Mouse (Mus musculus) gastrocnemius, postnatal 36 days (tissue): Measurements from ENCODE around the gene Slc22a20. TPM values are rescaled to one million over a fixed set of nuclear protein-coding genes. Genes with fewer than 3 reads are reported as not detected.

Source experiments
- DNase-seq, 2 experiments: peaks; one replicate each; pipeline ENCODE4 v3.0.0; 2022
- intact Hi-C: fragments of 180-260 bp; cut with DNase I; formaldehyde crosslinking; loops from one replicate; pipeline ENCODE4 v1.15.1; 2025
- long read RNA-seq, 2 experiments: library from polyadenylated mRNA; stranded (forward); transcript quantifications; one replicate each; pipeline ENCODE4 v2.0.0; 2021
- total RNA-seq, 2 experiments: library from RNA; stranded (reverse); gene quantifications; 2 replicates each; pipeline ENCODE4 v1.2.3; 2021

The Slc22a20 gene
- total RNA-seq = not detected
- long read RNA-seq, experiment 1 = 0 reads
- long read RNA-seq, experiment 2, partial matches to known transcripts = 0 of 1 reads
- long read RNA-seq, experiment 2, other reads (novel, unspliced or antisense) = 1 of 1 reads

- intact Hi-C loops = no loop called here
- no peak for DNase-seq
Measured at GRCm38 (mm10) chr19:5986043-5986442, at the start of gene Slc22a20. Gene Slc22a20 (minus strand): TSS chr19:5986143.

DNA sequence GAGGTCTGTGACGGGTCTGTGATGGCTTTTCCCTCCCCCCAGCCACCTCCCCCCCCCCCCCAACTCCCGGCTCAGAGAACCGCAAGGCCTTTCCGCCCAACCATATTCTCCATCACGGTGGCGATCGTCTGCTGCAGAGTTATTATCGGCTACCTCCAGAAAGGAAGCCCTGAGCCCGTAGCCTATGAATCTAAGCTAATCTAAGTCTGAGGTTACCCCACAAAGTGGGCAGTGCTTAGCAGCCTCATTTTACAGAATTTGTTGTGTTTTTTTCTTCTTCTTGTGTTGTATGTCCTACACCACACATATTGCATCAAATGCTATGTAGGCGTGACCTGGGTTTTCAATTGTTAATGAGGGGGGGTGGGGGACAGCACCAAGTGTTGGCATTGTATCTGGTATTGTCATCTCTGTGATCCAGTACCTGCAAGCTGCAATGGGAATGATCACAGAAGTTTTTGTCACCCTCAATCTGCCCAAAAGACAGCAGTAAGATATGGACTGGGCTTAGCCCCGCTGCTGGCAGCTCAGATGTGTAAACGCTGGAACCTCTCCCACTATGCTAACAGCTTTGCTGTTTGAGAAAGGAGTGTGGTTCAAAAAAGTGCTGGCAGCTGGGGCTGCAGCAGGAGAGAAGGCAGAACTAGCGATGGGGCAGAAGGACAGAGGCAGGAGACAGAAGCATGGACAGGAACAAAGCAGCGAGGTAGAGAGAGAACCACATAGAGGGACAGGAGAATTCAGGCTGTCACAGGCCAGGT, 44.8 kb upstream of the Slc22a20 start:
- intact Hi-C loops = no loop called here
- DNase-seq = no peak

DNA sequence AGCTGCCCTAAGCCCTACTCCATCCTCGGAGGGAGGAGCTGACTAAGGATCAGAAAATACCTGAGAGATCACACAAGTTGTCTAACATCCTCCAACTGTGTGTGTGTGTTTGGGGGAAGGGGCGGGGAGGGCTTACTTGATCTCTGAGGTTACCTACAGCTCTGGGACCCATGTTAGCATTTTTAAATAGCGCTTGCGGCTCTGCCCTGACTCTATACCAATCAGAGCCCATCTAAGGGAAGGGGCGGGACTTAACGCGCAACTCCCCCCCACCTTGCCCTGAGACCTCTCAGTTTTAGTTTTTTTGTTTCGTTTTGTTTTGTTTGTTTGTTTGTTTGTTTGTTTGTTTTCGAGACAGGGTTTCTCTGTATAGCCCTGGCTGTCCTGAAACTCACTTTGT, 43.5 kb upstream of the Slc22a20 start:
- DNase-seq = no peak
- intact Hi-C loops = no loop called here

DNA sequence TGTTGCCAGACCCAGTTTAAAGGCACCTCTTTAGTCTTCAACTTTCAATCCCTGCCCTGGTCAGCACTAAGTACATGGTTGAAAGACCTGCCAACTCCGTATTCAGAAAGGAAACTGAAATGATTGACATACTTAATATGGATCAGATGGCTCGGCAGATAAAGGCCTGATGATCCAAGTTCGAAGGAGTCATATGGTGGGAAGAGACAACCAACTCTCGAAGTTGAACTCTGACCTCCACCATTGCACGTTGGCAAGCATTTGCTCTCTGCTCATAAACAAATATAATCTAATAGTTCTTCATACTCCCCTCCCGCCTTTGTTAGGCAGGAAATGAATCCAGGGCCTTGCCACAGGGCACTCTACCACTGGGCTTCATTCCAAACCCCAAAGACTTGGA, 43.0 kb upstream of the Slc22a20 start:
- intact Hi-C loops = no loop called here
- DNase-seq = no peak

- intact Hi-C loops = no loop called here
Measured at GRCm38 (mm10) chr19:6023930-6024329, 38.0 kb upstream of the Slc22a20 start.

DNA sequence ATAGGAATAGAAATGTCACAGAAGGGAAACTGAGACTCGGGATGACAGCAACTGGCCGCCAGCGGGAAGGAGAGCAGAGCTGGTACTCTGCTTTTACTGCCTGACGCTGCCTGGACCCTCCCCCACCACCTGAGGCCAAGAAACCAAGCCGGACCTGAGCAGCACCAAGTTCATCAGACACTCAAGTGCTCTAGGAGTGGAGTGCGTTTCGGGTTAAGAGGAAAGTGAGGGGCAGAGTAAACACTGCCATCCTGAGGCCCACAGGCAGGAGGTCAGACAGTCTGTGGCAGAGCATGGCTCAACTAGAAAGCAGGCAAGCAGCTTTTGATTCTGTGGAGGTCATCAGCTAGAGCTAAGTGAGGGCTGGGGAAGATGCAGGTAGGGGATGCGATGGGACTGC, 37.1 kb upstream of the Slc22a20 start:
- no peak for DNase-seq
- intact Hi-C loops = no loop called here

More at GRCm38 (mm10) chr19:6023930-6024329, 38.0 kb upstream of the Slc22a20 start:
- DNase-seq = no peak

GRCm38 (mm10) chr19:6020276-6020675, 34.3 kb upstream of the Slc22a20 start:
- intact Hi-C loops = no loop called here

DNA sequence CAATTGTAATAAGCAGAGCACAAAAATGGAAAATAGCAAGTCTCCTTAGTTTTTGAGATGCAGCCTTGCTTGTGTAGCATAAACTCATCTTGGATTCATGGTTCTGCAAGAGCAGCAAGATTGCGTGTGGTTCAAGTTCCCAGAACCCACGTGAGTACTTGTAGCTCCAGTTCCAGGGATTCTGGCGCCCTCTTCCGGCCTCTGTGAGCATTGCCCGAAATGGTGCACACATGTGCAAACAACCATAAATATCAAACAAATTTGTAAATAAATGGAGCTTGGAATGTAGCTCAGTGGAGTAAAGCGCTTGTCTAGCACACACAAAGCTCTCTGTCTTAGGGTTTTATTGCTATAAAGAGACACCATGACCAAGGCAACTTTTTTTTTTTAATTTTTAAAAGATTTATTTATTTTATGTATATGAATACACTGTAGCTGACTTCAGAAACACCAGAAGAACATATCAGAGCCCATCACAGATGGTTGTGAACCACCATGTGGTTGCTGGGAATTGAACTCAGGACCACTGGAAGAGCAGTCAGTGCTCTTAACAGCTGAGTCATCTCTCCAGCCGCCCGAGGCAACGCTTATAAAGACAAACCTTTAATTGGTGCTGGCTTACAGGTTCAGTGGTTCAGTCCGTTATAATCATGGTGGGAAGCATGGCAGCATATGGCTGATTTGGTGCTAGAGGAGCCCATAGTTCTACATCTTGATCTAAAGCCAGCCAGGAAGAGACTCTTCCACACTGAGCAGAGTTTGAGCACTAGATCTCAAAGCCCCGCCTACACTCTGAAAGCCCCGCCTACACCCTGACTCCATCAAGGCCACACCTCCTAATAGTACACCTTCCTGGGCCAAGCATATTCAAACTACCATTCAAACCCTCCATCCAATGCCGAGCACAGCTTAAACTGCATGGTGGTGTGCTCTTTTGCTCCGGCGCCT, 32.5 kb upstream of the Slc22a20 start:
- DNase-seq = peak; percentile 86 to 91
- intact Hi-C loops = loop anchor here (1.0 to 5.0 kb wide), 2 partner anchors 52 to 96 kb away; partner anchors contain the start of gene Cdc42ep2

More at GRCm38 (mm10) chr19:6020276-6020675, 34.3 kb upstream of the Slc22a20 start:
- no peak for DNase-seq

DNA sequence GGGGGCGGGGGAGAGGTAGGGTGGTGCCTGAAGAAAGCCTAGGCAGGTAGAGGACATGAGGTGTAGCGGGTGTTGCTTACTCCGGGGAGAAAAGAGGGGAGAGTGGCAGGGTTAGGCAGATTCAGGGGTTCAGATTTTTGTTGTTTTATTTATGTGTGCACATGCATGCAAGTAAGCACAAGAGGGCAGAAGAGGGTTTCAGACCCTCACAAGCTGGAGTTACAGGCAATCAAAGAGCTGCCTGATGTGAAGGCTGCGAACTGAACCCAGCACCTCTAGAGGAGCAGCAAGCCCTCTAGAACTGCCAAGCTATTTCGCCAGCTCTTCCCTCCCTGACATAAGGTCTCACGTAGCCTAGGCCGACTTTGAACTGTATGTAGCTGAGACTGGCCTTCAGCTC, 30.6 kb upstream of the Slc22a20 start:
- no peak for DNase-seq
- intact Hi-C loops = loop anchor here (5.0 kb wide), 1 partner anchor 94 kb away; the partner anchor contains the start of gene Cdc42ep2

DNA sequence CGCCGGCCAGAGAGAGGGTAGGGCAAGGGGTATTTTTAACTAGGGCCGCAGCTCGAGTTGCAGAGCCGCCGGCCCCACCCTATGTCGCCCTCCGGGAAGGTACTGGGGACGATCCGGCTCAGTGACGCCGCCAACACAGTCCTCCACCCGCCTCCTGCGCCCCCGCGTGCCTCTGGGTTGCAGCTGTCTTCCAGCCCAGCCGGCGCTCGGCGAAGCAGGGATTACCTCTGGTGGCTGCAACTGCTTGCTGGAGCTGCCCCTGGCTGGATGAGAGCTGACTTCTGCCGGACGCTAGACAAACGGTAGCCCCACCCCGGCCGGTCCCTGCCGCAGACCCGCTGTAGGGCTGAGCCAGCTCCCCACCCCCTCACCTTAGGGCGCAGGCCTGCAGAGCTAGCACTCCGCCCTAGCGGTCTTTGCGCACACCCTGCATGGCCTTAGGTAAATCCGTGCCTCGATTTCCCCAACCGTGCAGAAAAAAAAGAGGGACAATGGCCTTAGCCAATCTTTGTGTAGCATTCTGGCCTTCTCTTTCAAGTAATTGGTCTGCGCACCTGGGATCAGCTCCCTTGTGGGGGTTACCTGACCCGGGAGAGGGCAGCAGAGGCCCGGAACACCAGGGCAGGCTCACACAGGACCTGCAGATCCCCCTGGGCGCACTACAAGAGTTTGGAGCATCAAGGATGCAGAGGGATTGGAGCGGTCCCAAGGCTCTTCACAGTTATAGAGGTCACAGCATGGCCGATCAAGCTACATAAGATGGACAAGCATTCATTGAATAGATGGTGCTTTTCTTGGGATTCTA, 29.8 kb upstream of the Slc22a20 start, which contains the start of gene Capn1:
TSS of gene Capn1 (minus strand) at position 387 of the 805 bp plus-strand sequence.
- DNase-seq = peak; percentile 76 to 80
- intact Hi-C loops = loop anchor here (5.0 kb wide), 1 partner anchor 93 kb away; the partner anchor contains the start of gene Cdc42ep2

- intact Hi-C loops = loop anchor here (5.0 kb wide), 1 partner anchor 93 kb away; the partner anchor contains the start of gene Cdc42ep2
- DNase-seq = peak; percentile 44 to 50
Measured at GRCm38 (mm10) chr19:6014991-6015510, 29.1 kb upstream of the Slc22a20 start.

DNA sequence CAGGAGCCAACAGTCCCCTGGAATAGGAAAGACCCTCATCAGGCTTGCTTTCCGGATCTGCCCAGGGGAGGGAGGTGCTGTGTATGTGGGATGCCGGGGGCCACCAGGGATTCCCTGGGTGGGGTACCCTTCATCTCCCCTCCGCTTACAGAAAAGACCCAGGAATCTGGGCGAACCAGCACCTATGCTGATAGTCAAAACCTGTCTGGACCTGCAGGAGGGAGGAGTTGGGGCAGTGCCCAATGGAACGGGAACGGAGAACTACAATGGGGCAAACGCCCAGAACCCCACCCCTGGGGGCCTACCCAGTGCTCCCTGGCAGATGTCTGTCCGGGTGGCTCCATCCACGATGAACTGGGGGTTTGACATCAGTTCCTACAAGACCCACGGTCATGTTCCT, 27.7 kb upstream of the Slc22a20 start:
- DNase-seq = no peak

GRCm38 (mm10) chr19:6009137-6009536, 23.2 kb upstream of the Slc22a20 start:
- intact Hi-C loops = no loop called here
- no peak for DNase-seq

More for the DNA sequence above, 27.7 kb upstream of the Slc22a20 start:
- intact Hi-C loops = no loop called here

GRCm38 (mm10) chr19:6007013-6007412, 21.1 kb upstream of the Slc22a20 start:
- intact Hi-C loops = no loop called here
- DNase-seq = no peak

DNA sequence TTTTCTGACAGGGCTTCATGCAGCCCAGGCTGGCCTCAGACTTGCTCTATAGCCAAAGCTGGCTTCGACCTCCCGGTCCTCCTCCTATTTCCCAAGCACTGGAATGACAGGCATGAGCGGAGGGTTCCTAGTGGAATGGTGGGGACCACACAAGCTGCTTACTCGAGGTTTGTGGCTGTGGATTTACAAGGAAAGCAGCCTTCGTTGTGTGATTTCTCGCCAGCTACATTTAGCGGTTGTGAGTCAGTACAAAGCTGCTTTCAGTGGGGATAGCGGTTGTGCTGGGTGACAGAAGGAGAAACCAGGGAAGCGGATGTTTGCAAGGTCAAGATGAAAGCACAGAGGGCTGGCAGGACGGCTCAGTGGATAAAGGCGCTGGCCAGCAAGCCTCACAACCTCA, 19.6 kb upstream of the Slc22a20 start:
- intact Hi-C loops = no loop called here

GRCm38 (mm10) chr19:5999969-6000368, 14.0 kb upstream of the Slc22a20 start:
- intact Hi-C loops = no loop called here
- no peak for DNase-seq

More for the DNA sequence above, 19.6 kb upstream of the Slc22a20 start:
- DNase-seq = no peak

- intact Hi-C loops = no loop called here
Measured at GRCm38 (mm10) chr19:5998180-5998579, 12.2 kb upstream of the Slc22a20 start.

DNA sequence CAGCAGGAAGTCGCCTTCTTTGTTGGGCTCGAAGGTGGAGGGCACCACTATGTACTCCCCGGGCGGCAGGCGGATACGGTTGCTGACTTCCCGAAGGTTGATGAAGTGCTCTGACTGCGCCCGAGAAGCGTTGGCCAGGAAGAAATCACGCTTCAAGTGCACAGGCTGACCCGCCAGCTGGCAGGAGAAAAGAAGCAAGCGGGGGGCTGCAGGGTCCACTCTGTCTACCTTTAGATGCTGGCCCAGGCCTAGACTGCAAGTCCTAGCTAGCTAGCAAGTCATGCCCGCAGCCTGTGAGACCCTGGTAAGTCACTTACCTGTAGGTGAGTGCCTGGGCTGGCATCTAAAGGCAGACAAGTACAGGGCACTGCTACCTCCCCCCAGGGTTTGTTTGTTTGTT, 8.8 kb upstream of the Slc22a20 start:
- intact Hi-C loops = no loop called here
- no peak for DNase-seq

More at GRCm38 (mm10) chr19:5998180-5998579, 12.2 kb upstream of the Slc22a20 start:
- DNase-seq = no peak

- intact Hi-C loops = no loop called here
- DNase-seq = no peak
Measured at GRCm38 (mm10) chr19:5992012-5992411, 6.1 kb upstream of the Slc22a20 start.
